Mouse (Mus musculus) mesoderm, embryonic 11.5 days (tissue): Measurements from ENCODE around the gene Dnaic2.

Source experiments
- DNase-seq: peaks from one replicate; pipeline ENCODE4 v3.0.0-alpha.2; 2012; ENCODE audit warnings: low read depth, low spot score

Gene Dnaic2

GRCm38 (mm10) chr11:114726965-114727825 lies at the start of gene Dnaic2:
Gene Dnaic2, plus strand, starts transcription at chr11:114727408.
- DNase-seq: peak; percentile 85

GRCm38 (mm10) chr11:114679582-114679981 lies 47.6 kb upstream of the Dnaic2 start:
- DNase-seq: no peak

GRCm38 (mm10) chr11:114680291-114680690 lies 46.9 kb upstream of the Dnaic2 start:
- no peak for DNase-seq

GRCm38 (mm10) chr11:114681054-114681453 lies 46.2 kb upstream of the Dnaic2 start:
- no peak for DNase-seq

- no peak for DNase-seq
These were observed 44.8 kb upstream of the Dnaic2 start for GRCm38 (mm10) chr11:114682321-114682900.

- DNase-seq: no peak
These were observed 44.0 kb upstream of the Dnaic2 start for GRCm38 (mm10) chr11:114683029-114683721.

GRCm38 (mm10) chr11:114683722-114684621 lies 43.2 kb upstream of the Dnaic2 start:
- no peak for DNase-seq

- DNase-seq: peak; percentile 60
These were observed 42.4 kb upstream of the Dnaic2 start for GRCm38 (mm10) chr11:114684627-114685373.

GRCm38 (mm10) chr11:114685526-114686040 lies 41.6 kb upstream of the Dnaic2 start:
- DNase-seq: no peak

GRCm38 (mm10) chr11:114686221-114686959 lies 40.8 kb upstream of the Dnaic2 start:
- DNase-seq: no peak

- DNase-seq: peak; percentile 79
These were observed 39.5 kb upstream of the Dnaic2 start for GRCm38 (mm10) chr11:114687574-114688188.

- no peak for DNase-seq
These were observed 38.5 kb upstream of the Dnaic2 start for GRCm38 (mm10) chr11:114688729-114689128.

GRCm38 (mm10) chr11:114690192-114690591 lies 37.0 kb upstream of the Dnaic2 start:
- DNase-seq: no peak

GRCm38 (mm10) chr11:114691454-114692182 lies 35.6 kb upstream of the Dnaic2 start:
- no peak for DNase-seq

GRCm38 (mm10) chr11:114692601-114693000 lies 34.6 kb upstream of the Dnaic2 start:
- DNase-seq: no peak

GRCm38 (mm10) chr11:114693456-114693855 lies 33.8 kb upstream of the Dnaic2 start:
- no peak for DNase-seq

- DNase-seq: no peak
These were observed 32.8 kb upstream of the Dnaic2 start for GRCm38 (mm10) chr11:114694451-114694850.

GRCm38 (mm10) chr11:114698496-114698895 lies 28.7 kb upstream of the Dnaic2 start:
- DNase-seq: no peak

- no peak for DNase-seq
These were observed 27.7 kb upstream of the Dnaic2 start for GRCm38 (mm10) chr11:114699511-114699910.
